Mouse (Mus musculus) spleen, postnatal 36 days (tissue): ENCODE data around the gene 1700020D05Rik.
A peak's percentile ranks its signal among the peaks of the same experiment; 100 is the strongest.

Source experiments
- DNase-seq, 2 experiments: peaks; one replicate each; pipeline ENCODE4 v3.0.0; 2022; ENCODE audit warnings: low spot score in 2 of 2, mixed read lengths in 1 of 2

Gene 1700020D05Rik

DNA sequence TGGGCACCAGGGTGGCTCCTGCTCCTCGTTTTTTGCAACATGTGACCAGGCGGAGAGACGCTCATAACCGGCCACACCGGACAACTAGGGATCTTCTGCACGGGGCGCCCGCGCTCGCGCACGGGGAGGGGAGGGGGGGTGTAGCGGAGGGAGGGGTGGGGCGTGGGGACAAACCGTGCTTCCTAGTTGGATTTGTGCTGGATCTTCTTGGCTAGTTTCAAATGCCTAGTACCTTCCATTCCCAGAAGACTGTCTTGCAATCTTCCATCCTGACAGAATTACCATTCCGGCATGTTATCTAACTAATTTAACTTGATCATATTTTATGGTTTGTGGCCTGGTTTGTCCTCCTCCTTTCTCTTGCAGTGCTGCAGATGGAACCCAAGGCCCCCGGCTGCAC lies at the start of gene 1700020D05Rik:
Gene 1700020D05Rik, minus strand, starts transcription at position 101 of the 400 bp plus-strand sequence.
- no peak for DNase-seq

DNA sequence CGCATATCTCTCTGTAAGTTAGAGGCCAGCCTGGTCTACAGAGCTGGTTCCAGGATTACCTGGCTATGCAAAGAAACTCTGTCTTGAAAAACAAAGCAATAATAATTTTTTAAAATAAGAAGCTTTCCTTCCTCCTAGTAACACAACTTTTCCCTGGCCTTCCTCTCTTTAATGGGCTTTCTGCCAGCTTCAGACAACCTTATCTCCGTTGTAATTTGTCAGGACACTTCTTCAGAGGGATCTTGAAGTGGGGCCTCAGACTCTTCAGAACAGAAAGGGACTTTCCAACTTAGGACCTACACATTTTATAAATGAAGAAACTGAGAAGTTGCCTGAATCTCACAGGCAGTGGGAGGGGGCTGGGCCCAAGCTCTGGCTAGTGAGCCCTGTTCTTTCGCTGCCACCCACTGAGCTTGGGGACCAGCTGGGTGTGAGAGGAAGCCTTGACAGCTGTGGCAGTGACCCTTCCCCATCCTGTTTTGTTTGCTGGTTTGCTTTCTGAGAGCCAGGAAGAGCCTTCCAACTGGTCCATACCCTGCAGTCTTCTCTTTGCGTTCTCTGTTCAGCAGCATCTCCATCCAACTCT lies 44.0 kb upstream of the 1700020D05Rik start:
- DNase-seq: no peak

DNA sequence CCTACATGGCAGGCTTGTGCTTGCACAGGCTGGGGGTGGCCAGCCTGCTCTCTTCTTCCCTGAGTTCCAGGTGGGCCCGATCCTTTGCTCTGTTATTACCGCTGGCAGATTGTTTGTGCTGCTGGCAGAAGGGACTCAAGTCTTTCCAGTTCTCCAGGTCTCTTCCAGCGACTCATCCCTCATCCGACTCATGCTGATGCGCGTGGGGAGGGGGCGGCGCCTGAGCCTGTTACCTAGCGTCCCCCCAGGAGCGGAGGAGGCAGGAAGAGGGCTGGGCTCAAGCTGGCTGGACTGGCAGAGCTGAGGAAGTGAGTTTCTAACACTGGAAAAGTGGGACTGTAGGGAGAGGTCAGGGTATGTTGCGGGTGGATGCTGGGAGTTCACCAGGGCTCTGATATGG lies 40.4 kb upstream of the 1700020D05Rik start:
- no peak for DNase-seq

DNA sequence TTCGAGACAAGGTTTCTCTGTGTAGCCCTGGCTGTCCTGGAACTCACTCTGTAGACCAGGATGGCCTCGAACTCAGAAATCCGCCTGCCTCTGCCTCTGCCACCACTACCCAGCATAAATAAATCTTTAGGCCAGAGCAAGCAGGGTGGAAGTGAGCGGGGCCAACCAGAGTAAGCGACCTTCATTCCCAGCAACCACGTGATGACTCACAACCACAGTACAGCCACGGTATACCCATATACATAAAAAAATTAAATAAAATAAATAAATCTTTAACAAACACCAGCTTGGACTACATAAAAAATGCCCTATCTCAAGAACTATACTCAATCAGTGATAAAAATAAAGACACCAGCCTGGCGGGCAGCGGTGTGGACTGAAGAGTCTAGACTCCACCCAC lies 39.8 kb upstream of the 1700020D05Rik start:
- DNase-seq: no peak

DNA sequence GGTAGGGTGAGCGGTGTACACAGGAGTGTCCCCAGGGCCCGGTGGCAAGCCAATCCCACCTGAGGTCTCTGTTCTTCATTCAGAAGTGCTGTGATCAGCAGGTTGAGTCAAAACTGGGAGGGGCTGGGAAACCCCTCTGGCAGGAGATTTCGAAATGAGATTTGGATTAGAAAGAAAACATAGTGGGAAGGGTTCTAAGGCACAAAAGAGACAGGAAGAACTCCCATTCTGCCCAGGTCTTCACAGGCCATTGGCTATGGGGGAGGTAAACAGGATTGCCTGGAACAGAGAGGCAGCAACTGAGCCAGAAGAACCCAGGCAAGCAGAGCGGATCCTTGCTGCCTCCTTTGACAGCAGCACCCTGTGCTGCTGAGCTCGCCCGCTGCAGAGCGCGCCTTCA lies 35.2 kb upstream of the 1700020D05Rik start:
- DNase-seq: no peak

DNA sequence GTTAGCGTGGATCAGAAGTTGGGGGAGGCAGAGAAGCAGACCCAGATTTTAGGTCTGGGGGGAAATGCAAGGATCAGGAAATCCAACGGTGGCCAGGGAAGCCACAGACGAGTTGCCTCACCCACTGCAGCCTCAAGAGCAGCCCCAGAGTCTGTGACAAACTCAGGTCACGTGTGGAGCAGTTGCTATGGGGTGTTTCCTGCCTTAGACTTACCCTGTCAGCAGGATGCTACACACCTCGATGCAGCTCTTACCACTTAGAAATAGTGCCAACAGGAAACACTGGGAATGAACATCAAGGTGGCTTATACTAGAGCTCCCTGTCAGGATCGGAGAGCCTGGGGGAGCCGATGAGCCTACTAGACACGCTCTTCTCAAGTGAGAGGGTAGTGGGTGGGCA lies 28.9 kb upstream of the 1700020D05Rik start:
- no peak for DNase-seq

DNA sequence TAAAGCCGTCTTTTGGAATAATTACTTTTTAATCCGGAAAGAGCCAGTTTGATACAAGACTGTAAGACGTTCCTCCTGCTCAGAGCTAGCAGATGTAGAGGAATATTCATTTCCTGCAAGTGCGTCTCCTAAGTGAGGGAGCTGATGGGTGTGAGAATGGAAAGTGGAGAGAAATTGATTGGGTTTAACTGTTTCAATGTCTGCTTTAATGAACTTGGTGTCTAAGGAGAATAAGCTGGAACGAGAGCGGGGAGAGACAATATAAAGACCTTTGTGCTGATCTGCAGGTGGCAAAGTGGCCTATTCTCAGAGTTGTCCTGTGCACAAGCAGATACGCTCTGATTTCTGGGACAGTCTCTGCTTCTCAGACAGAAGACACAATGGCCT lies 26.5 kb upstream of the 1700020D05Rik start:
- no peak for DNase-seq

DNA sequence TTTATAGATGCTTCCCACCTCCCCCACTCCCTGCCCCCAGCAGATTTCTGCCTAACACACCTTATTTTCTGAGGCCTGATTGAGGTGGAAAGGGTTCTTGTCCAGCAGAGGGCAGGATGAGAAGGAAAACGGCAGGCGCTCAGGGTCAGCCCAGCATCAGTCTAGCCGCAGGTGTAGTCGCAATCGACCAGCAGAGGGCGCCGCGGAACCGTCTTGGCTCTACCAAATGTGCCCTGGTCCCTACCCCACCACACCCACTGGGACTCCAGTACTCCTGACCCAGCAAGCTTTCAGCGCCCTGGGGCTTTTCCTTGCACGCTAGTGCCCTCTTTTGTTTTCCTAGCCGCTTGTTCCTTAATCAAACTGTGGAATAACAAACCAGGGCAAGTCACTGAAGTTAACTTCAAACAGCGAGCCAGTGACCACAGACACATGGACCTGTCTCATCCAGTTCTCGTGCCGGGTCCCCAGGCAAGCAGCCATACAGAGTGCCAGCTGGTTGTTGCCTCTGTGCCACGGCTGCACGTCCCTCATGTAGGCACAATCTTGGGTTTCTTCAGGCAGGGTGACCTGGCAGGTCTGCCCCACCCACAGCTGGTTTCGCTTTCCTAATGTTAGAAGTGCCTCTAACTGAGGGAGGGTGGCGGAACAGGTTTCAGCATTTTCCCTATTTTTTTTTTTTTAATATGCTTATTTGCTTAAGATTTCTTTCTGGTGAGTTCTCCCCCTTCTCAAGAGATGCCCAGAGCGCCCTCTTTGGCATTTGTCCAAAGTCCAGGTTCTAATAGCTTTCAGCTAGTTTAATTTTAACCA lies 25.9 kb upstream of the 1700020D05Rik start:
- peak; percentile 91 to 93 for DNase-seq

DNA sequence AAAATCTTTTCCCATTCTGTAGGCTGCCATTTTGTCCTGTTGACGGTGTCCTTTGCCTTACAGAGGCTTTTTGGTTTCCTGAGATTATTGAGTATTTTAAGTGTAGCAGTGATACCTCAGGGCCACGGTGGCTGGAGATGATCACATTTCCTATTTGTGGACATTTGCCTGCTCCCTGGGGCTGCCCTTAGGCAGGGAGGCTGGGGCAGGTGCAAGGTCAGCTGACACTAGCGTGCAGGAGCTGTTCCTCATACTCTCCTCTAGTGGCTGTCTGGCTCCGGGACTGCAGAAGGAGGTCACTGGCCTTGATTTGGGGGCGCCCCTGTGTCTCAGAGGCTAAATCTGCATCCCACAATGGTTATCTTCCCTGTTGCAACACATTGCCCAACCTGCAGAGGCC lies 21.6 kb upstream of the 1700020D05Rik start:
- no peak for DNase-seq

DNA sequence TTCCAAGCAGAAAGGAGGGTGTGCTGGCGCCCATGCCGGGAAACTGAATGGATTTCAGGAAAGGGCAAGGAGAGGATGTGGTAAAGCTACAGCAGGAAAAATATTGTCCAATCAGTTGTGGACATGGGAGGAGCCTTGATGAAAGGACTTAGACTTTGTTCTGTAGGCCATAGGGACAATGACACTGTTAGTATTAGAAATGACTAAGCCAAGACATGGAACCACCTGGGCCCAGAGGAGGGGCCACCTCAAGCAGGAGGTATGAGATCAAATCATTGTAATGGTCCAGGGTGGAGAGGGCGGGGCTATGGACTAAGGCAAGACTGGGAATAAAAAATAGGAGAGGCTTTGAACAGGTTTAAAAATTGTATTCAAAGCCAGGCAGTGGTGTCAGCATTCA lies 15.1 kb upstream of the 1700020D05Rik start:
- no peak for DNase-seq

DNA sequence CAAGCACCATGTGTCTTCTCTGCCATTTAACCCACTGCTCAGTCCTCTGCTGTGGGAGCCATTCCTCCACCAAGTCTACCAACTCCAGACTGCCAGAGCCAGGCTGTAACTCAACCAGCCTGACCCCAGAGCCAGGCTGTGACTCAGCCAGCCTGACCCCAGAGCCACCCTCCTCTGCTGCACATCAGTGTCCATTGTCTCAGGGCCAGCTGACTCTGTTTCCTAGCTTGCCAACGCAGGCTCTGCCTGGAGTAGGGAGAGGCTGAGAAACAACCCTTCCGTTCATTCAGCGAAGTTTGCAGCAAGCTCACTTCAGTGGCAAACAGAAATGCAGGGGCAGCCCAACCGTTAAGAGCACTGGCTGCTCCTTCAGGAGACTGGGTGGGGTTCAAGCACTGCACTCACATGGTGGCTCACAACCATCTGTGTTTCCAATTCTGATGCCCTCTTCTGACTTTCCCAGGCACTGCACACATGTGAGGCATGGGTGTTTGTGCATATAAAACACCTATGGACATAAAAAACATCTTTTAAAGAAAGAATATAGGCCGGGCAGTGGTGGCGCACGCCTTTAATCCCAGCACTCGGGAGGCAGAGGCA lies 13.4 kb upstream of the 1700020D05Rik start:
- DNase-seq: no peak

DNA sequence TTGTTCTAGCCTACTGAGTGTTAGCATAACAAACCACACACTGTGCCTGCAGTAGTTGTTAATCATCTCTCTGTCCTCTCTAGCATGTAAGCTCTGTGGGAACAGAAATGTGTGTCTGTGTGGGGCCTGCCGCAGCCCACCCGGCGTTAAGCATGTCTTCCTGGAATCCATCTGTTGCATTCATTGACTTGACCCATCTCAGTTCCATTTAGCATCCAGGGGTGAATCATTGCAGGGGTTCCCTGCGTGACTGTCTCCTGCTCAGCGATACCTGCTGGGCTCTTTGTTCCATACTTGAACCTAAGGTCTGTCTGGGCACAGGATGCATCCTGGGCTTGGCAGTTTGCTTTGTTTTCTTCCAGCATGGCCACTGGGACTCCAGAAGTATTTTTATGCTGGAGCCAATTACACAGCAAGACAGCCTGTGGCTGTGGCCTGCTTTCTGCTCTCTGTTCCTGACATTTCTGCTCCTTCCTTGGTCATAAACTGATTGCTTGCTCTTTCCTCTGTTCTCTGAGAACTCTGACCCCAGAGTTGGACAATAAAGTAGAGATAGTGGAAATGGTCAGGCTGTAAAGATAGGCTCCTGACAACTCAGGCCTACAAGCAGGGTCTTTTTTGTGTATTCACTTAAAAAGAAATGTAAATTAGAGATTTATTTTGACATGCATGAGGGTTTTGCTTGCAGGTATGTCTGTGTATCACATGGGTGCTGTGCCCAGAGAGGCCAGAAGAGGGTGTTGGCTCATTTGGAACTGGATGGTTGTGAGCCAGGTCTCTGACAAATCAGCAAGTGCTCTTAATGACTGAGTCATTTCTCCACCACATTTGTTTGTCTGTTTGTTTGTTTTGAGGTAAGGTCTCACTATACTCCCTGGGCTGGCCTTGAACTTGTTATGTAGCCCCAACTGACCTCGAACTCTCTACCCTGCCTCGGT lies 12.5 kb upstream of the 1700020D05Rik start:
- no peak for DNase-seq

DNA sequence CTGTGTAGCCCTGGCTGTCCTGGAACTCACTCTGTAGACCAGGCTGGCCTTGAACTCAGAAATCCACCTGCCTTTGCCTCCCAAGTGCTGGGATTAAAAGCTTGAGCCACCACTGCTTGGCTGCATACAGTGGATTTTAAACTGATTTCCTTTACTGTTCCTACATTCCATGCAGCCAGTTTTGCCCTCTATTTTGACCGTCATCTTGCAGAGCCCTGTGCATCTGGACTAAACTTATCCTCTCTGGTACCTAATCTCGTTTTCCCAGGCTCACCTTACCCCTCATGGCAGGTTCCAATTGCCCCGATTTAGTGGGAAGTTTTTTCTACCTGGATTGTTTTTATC lies 9.4 kb upstream of the 1700020D05Rik start:
- no peak for DNase-seq

DNA sequence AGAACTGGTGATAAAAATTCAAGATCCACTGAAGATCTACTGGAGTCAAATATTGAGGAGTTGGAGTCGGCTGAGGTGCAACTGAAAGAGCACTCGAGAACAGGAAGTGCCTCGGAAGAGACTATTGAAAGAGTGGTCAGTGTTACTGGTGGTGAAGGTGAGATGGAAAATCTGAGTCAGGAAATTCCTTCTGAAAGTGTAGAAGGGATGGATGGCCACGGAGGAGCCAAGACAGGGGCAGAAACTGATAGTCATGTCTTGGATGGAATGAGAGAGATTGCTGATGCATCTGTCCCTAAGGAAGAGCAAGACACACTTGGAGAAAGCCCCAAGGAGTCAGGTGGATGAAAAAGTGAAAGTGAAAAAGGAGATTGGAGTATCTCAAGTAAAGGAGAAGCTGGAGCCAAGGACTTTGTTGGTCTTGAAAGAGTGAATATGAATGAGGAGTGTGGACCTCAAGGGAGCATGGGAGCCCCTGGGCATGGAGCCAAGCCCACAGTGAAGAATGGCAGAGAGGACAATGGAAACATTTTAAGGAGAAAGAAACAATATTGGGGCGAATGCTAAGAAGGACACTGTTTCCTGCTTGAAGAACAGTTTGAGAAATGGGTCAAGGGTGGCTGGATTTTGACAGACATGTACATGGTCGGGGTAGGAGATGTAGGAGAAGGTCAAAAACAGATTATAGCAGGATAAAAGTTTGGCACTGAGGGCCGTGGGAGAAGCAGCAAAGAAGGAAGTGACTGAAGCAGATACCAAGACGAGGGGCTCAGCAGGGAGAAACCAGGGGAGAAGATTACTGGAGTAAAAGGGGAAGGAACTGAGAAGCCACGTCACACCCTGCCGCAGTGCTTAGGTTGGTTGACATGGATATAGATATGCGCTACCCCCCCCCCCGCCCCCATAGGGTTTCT lies 8.8 kb upstream of the 1700020D05Rik start:
- DNase-seq: peak; percentile 61 to 70

DNA sequence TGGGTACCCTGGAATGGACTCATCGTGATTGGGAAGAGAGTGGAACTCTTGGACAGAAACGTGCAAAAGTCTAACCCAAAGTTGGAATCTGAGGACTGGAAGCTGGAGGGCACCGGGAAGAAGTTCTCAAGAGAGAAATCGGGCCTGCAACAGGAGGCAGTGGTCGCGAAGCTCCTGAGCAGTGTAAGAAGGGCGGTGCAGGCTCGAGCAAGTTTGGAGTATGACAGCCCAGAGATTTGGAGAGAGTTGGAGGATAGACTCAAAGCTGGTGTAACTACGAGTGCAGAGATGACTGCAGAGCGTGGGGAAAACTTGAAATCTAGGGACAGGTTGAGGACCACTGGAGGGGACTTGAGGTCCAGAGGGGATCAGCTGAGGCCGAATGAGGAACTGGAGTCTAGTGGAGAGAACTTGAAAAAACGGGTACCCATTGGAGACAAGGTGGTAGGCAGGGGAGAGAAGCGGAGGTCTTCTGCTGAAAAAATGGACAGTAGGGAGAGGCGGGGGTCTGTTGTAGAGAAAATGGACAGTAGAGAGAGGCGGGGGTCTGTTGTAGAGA lies 7.6 kb upstream of the 1700020D05Rik start:
- DNase-seq: no peak

DNA sequence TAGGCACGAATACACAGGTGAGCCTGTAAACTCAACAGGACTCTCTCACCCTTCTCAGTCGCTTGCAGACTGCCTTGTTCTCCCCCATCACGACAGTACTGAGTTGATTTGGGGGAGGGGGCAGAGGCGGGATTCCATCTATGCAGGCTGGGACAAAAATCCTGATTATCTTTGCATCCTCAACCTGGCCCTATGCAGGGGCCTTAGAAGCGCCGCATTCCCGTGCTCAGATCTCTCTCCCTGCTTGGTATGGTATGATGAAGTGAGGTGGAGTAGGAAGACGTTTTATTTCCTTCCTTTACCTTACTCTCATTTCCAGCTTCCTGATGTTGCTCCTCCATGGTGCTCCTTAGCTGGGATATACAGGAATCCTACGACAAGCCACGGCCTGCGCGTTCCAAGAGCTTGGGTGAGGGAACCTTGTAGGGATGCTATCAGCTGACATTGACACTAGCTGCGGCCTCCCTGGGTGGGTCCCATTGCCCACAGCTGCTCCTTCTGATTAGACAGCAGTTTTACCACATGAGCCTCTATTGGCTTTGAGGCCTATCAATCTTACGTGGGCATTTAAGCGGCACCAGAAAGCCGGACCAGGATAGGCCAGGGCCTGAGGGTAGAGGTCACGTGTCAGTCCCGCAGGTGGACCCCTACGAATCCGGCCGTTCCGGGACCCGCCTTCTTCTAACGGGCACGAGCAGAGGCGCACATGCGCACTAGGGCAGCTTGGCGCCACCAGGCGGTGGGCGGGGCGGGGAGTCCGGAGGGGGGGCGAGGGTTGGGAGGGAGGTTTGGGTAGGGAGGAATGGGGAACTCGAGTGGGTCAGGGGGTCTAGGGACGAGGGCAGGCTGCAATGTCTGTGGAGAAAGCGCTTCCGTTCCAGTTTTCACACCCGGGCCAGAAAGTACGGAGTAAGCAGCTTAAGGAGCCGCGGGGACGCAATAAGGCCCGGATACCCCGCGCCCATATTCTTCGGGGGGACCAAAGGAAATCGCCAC lies 6.7 kb upstream of the 1700020D05Rik start, which contains the start of gene Snx32:
Gene Snx32, minus strand, starts transcription at position 508 of the 996 bp plus-strand sequence.
- peak; percentile 99 for DNase-seq

DNA sequence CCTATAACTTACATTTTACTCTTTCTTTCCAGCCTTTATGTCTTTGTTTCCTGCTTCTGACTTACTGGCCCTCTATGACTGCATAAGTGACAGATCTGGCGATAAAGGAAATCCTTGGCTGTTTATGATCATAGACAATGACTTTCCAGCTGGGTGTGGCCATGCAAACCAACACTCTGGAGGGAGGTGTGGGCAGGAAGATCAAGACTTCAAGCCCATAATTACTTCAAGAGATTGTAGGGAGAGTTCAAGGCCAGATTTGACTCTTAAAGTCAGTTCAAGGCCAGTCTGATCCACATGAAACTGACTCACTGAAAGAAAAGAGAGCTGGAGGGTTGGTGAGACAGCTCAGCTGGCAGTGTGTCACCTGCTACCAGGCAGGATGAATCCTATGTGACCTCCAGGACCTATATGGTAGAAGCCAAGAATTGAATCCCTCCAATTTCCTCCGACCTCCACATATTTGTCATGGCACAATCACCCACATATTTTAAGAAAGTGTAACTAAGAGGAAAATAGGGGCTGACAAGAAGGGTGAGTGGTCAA lies 3.2 kb downstream of the 1700020D05Rik start:
- DNase-seq: no peak

DNA sequence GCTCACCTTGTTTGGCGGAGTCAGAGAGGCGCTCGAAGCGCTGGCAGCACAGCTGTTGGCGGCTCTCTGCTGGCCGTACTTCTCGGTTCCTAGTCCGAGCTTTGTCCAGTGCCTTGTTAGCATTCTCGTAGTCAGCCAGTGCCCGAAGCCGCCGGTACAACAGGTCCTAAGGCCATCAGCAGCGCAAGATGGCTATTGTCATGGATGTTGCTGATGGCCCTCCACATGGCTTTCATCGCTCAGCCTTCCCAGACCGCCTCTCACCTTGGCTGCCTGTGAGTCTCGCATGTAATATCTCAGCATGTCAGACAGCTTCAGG lies 7.6 kb downstream of the 1700020D05Rik start:
- no peak for DNase-seq

DNA sequence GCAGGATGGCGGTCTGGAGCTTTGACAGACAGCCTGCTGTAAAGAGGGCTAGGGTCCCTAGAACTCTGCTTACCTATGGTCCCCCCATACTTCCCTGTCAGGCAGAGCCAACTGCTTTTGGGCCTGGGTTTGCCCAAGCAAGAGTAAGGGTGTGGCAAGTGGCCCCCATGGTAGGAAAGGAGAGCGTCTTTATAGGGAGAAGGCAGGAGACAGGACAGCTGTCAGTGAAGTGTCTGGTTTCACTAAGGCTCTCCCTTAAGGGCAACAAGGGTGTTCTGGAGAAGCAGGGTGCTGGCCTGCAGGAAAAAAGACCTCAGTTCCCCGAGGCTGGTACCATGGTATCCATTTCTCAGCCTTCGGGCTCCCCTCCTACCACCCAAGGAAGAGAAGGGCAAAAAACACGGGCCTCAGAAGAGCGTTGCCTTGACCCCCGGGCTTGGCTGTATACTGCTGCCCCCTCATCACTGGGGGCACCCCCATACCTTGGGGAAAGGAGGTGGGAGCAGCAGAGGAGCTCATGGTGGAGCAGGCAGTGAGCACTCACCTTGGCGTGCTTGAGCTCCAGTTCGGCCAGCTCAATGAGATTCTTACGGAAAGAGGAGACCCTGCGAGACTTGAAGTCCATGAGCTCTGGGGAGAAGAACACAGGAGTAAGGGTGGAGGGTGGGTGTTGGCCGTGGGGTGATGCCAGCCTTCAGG lies 8.1 kb downstream of the 1700020D05Rik start:
- DNase-seq: no peak
